Mouse (Mus musculus) intestine, embryonic 14.5 days (tissue): ENCODE results near the gene Edem3. TPM values are rescaled to one million over a fixed set of nuclear protein-coding genes. Genes with fewer than 3 reads are reported as not detected.

Experiments used
- ATAC-seq: fragments of 200-750 bp; cut with Nextera tagmentation; replicated peaks from 2 replicates; pipeline ENCODE4 v1.8.0; 2017; ENCODE audit warnings: low read depth, moderate number of reproducible peaks, moderate TSS enrichment, moderate library complexity; ENCODE audit not compliant: low FRiP score, low TSS enrichment
- DNase-seq: peaks from one replicate; pipeline ENCODE4 v3.0.0-alpha.2; 2018; ENCODE audit warnings: low spot score
- H3K27ac ChIP-seq: fragments of 300-500 bp; sonication (generic); 2 replicates; pipeline ENCODE4 v1.5.1; 2014; ENCODE audit warnings: low read depth, mild to moderate bottlenecking, control low read depth
- H3K27me3 ChIP-seq: fragments of 300-500 bp; sonication (generic); replicated peaks from 2 replicates; pipeline ENCODE4 v1.6.1; 2014; ENCODE audit warnings: low read length, control low read depth; ENCODE audit not compliant: control insufficient read depth, insufficient read depth
- H3K36me3 ChIP-seq: fragments of 300-500 bp; sonication (generic); 2 replicates; pipeline ENCODE4 v1.6.1; 2014; ENCODE audit warnings: low read length, control low read depth; ENCODE audit not compliant: control insufficient read depth, insufficient read depth
- H3K4me1 ChIP-seq: fragments of 300-500 bp; sonication (generic); replicated peaks from 2 replicates; pipeline ENCODE4 v1.6.1; 2014; ENCODE audit warnings: low read length, control low read depth, mixed read lengths; ENCODE audit not compliant: control insufficient read depth, insufficient read depth
- H3K4me2 ChIP-seq: fragments of 300-500 bp; sonication (generic); 2 replicates; pipeline ENCODE4 v1.6.1; 2014; ENCODE audit warnings: low read length
- H3K4me3 ChIP-seq: fragments of 300-500 bp; sonication (generic); 2 replicates; pipeline ENCODE4 v1.5.1; 2014; ENCODE audit warnings: low read depth, low read length, control low read depth, mixed read lengths
- H3K9ac ChIP-seq: fragments of 300-500 bp; sonication (generic); 2 replicates; pipeline ENCODE4 v1.6.1; 2014; ENCODE audit warnings: mild to moderate bottlenecking, low read length
- H3K9me3 ChIP-seq: fragments of 300-500 bp; sonication (generic); 2 replicates; pipeline ENCODE4 v1.6.1; 2016; ENCODE audit warnings: low read length, control low read depth; ENCODE audit not compliant: control insufficient read depth
- WGBS: fragments of 180-500 bp; shearing (Covaris S2); extraction: QIAGEN DNeasy Blood & Tissue Kit; methylation state at CpG from one replicate; pipeline ENCODE4 v1.1.7; 2014; 5-methylcytosine and 5-hydroxymethylcytosine counted together
- polyA plus RNA-seq: library from polyadenylated mRNA; unstranded; fragments of >200 nt; fragmentation: Nextera tagmentation; extraction: Ambion mirVana; gene quantifications from 2 replicates; pipeline ENCODE4 v1.2.1, GENCODE M21; 2014

Edem3 gene
- polyA plus RNA-seq, 1 experiment from 2014 or later = 17.1 TPM

DNA sequence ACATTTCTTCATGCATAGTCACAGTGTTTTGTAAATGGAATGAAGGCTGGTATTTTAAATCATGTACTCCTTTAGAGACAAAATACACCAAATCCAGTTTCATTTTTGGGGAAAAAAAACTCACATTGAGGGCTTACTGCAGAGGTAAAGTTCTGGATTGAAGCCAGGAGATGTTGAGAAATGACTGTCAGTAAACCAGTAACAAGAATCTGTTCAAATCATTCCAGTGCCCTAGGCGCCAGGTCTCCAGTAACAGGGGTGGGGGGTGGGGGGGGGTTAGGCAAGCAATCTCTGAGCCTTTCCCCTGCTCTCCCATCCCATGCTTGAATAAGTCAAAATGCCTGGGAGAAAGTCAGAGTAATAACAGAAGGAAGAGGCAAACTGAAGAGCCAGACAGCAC lies 100.4 kb downstream of the Edem3 start:
- 52% methylated on average over 1 of the region's 1 CpGs for whole genome bisulfite sequencing
- Histone ChIP-seq H3K4me1 (no peaks in the 10 kb centered on the region), H3K4me3 (no peak overlapping the region), H3K9me3 (no peaks in the 10 kb centered on the region), H3K4me2 (no peak overlapping the region), H3K27me3 (no peaks in the 10 kb centered on the region), H3K27ac (no peak overlapping the region), H3K36me3 (no peaks in the 10 kb centered on the region), H3K9ac (no peak overlapping the region)
- ATAC-seq (no peak), DNase-seq (no peak)

GRCm38 (mm10) chr1:151858474-151858873 lies 103.3 kb downstream of the Edem3 start:
- H3K4me2 ChIP-seq = no peak overlapping the region
- no peaks in the 10 kb centered on the region for H3K9me3 ChIP-seq
- ATAC-seq (no peak), DNase-seq (no peak)
- no peaks in the 10 kb centered on the region for H3K36me3 ChIP-seq
- peaks cover 3% of the 10 kb centered on the region for H3K4me1 ChIP-seq
- H3K4me3 ChIP-seq = no peak overlapping the region
- no peak overlapping the region for H3K9ac ChIP-seq
- WGBS = 95% methylated on average over 1 of the region's 1 CpGs
- no peak overlapping the region for H3K27ac ChIP-seq
- no peaks in the 10 kb centered on the region for H3K27me3 ChIP-seq

GRCm38 (mm10) chr1:151861334-151861995 lies 106.3 kb downstream of the Edem3 start:
- ATAC-seq (no peak), DNase-seq (no peak)
- Histone ChIP-seq H3K4me1 (peaks cover 5% of the 10 kb centered on the region), H3K9ac (no peak overlapping the region), H3K9me3 (no peaks in the 10 kb centered on the region), H3K27ac (no peak overlapping the region), H3K4me3 (no peak overlapping the region), H3K4me2 (no peak overlapping the region), H3K27me3 (no peaks in the 10 kb centered on the region), H3K36me3 (no peaks in the 10 kb centered on the region)
- 65% methylated on average over 20 of the region's 20 CpGs for WGBS

DNA sequence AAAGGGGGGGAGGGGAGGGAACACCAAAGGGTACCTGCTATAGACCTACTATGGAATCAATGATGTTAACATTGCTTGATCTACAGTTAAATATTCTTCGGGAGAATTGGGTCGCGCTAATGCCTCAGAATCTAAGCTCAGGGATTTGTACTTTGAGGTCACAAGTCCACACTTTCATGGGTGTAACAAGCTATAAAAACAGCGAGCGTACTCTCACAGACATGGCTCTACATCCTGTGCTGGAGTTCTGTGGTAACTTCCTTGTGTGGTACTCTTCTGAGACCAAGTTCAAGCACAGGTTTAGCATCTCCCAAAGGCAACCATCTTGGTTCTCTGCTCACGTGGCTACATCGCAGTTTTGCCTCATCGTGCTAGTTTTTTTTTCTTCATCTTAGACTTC lies 106.9 kb downstream of the Edem3 start:
- Histone ChIP-seq H3K9ac (no peak overlapping the region), H3K4me2 (no peak overlapping the region), H3K4me3 (no peak overlapping the region), H3K9me3 (no peaks in the 10 kb centered on the region), H3K4me1 (peaks cover 5% of the 10 kb centered on the region), H3K27ac (no peak overlapping the region), H3K36me3 (no peaks in the 10 kb centered on the region), H3K27me3 (no peaks in the 10 kb centered on the region)
- 92% methylated on average over 8 of the region's 8 CpGs for WGBS
- DNase-seq (peak; percentile 29), ATAC-seq (no peak)

- Histone ChIP-seq H3K4me2 (no peak overlapping the region), H3K9me3 (no peaks in the 10 kb centered on the region), H3K4me3 (no peak overlapping the region), H3K36me3 (no peaks in the 10 kb centered on the region), H3K27me3 (no peaks in the 10 kb centered on the region), H3K4me1 (peaks cover 5% of the 10 kb centered on the region), H3K9ac (no peak overlapping the region), H3K27ac (peak overlapping the region; percentile 78)
- peak; percentile 49 for DNase-seq
- ATAC-seq = no peak
- 60% methylated on average over 17 of the region's 17 CpGs for WGBS
These were observed 108.1 kb downstream of the Edem3 start for GRCm38 (mm10) chr1:151863135-151863796.

GRCm38 (mm10) chr1:151863797-151864147 lies 108.6 kb downstream of the Edem3 start:
- Histone ChIP-seq H3K4me1 (peaks cover 5% of the 10 kb centered on the region), H3K9me3 (no peaks in the 10 kb centered on the region), H3K27ac (peak overlapping the region; percentile 78), H3K27me3 (no peaks in the 10 kb centered on the region), H3K9ac (no peak overlapping the region), H3K36me3 (no peaks in the 10 kb centered on the region), H3K4me3 (no peak overlapping the region), H3K4me2 (no peak overlapping the region)
- DNase-seq = peak; percentile 52
- no peak for ATAC-seq
- WGBS = 78% methylated on average over 12 of the region's 12 CpGs

DNA sequence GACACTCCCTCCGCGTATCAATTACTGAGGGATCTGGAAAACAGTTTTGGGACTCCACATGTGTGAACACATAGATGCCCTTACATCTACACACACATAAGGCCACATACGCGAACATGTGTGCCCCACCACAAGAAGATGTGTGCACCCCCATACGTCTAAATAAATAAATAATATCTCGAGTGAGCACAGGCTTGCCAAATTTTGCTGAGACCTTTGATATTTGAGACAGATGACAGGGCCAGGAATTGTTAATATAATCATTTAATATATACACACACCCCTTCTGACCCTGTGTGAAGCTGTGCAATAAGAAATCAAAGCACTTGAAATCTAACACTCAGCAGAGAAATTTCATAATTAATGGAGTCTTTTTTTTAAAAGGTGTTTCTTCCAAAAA lies 109.2 kb downstream of the Edem3 start:
- no peaks in the 10 kb centered on the region for H3K9me3 ChIP-seq
- H3K9ac ChIP-seq = no peak overlapping the region
- no peaks in the 10 kb centered on the region for H3K36me3 ChIP-seq
- H3K4me1 ChIP-seq = peaks cover 5% of the 10 kb centered on the region
- no peak overlapping the region for H3K4me2 ChIP-seq
- H3K27me3 ChIP-seq = no peaks in the 10 kb centered on the region
- no peak overlapping the region for H3K27ac ChIP-seq
- no peak overlapping the region for H3K4me3 ChIP-seq
- DNase-seq = no peak
- WGBS = 79% methylated on average over 6 of the region's 6 CpGs
- no peak for ATAC-seq
